Mouse (Mus musculus) 3134 (cell line): Measurements from ENCODE around the gene Adamts14.

Experiments used
- DNase-seq: peaks from one replicate; pipeline ENCODE4 v3.0.0-alpha.2; 2011; ENCODE audit warnings: low spot score; ENCODE audit not compliant: insufficient read length; ENCODE audit errors: extremely low read depth

Adamts14 gene

GRCm38 (mm10) chr10:61273081-61273843, at the start of gene Adamts14:
Gene Adamts14 (minus strand): TSS chr10:61273438.
- DNase-seq: peak; percentile 62

GRCm38 (mm10) chr10:61318527-61318926, 45.3 kb upstream of the Adamts14 start:
- no peak for DNase-seq

GRCm38 (mm10) chr10:61315324-61315880, 42.2 kb upstream of the Adamts14 start:
- DNase-seq: no peak

- no peak for DNase-seq
Observed at GRCm38 (mm10) chr10:61313750-61314149, 40.5 kb upstream of the Adamts14 start.

GRCm38 (mm10) chr10:61312754-61313153, 39.5 kb upstream of the Adamts14 start:
- DNase-seq: no peak

GRCm38 (mm10) chr10:61312159-61312558, 38.9 kb upstream of the Adamts14 start:
- no peak for DNase-seq

GRCm38 (mm10) chr10:61308706-61309320, 35.6 kb upstream of the Adamts14 start:
- DNase-seq: no peak

- no peak for DNase-seq
Observed at GRCm38 (mm10) chr10:61305928-61306590, 32.8 kb upstream of the Adamts14 start.

- DNase-seq: no peak
Observed at GRCm38 (mm10) chr10:61304046-61304445, 30.8 kb upstream of the Adamts14 start.

GRCm38 (mm10) chr10:61300996-61301395, 27.8 kb upstream of the Adamts14 start:
- DNase-seq: no peak

- no peak for DNase-seq
Observed at GRCm38 (mm10) chr10:61297477-61297876, 24.2 kb upstream of the Adamts14 start, which contains the start of gene Prf1. Gene Prf1 (plus strand): TSS chr10:61297833.

GRCm38 (mm10) chr10:61296713-61297445, 23.6 kb upstream of the Adamts14 start:
- DNase-seq: no peak

GRCm38 (mm10) chr10:61294242-61294641, 21.0 kb upstream of the Adamts14 start:
- peak; percentile 47 for DNase-seq

- no peak for DNase-seq
Observed at GRCm38 (mm10) chr10:61290479-61290878, 17.2 kb upstream of the Adamts14 start.

GRCm38 (mm10) chr10:61290016-61290415, 16.8 kb upstream of the Adamts14 start:
- no peak for DNase-seq

GRCm38 (mm10) chr10:61286246-61286645, 13.0 kb upstream of the Adamts14 start:
- peak; percentile 49 for DNase-seq

- DNase-seq: peak; percentile 84
Observed at GRCm38 (mm10) chr10:61285271-61285670, 12.0 kb upstream of the Adamts14 start.

GRCm38 (mm10) chr10:61284309-61284708, 11.1 kb upstream of the Adamts14 start:
- DNase-seq: no peak

- no peak for DNase-seq
Observed at GRCm38 (mm10) chr10:61281115-61281514, 7.9 kb upstream of the Adamts14 start.

GRCm38 (mm10) chr10:61277918-61278674, 4.9 kb upstream of the Adamts14 start:
- DNase-seq: peak; percentile 87
